Mouse (Mus musculus) midbrain, embryonic 16.5 days (tissue): ENCODE measurements around the gene Il34. TPM values are rescaled to one million over a fixed set of nuclear protein-coding genes. Genes with fewer than 3 reads are reported as not detected.

ENCODE experiments used
- ATAC-seq: fragments of 200-750 bp; cut with Nextera tagmentation; 2 replicates; pipeline ENCODE4 v1.8.0; 2017; ENCODE audit warnings: moderate TSS enrichment
- H3K27ac ChIP-seq: fragments of 300-500 bp; sonication (generic); 2 replicates; pipeline ENCODE4 v1.5.1; 2014; ENCODE audit warnings: mild to moderate bottlenecking, low read length, mixed read lengths
- H3K27me3 ChIP-seq: fragments of 300-500 bp; sonication (generic); 2 replicates; pipeline ENCODE4 v1.6.1; 2014; ENCODE audit warnings: low read depth, low read length, mixed read lengths; ENCODE audit not compliant: control insufficient read depth, insufficient read depth
- H3K36me3 ChIP-seq: fragments of 300-500 bp; sonication (generic); 2 replicates; pipeline ENCODE4 v1.6.1; 2014; ENCODE audit warnings: mild to moderate bottlenecking, low read length, moderate library complexity, mixed read lengths; ENCODE audit not compliant: control insufficient read depth, insufficient read depth
- H3K4me1 ChIP-seq: fragments of 300-500 bp; sonication (generic); 2 replicates; pipeline ENCODE4 v1.6.1; 2014; ENCODE audit warnings: mild to moderate bottlenecking, low read length, mixed read lengths; ENCODE audit not compliant: control insufficient read depth, insufficient read depth
- H3K4me2 ChIP-seq: fragments of 300-500 bp; sonication (generic); 2 replicates; pipeline ENCODE4 v1.6.1; 2014; ENCODE audit warnings: mild to moderate bottlenecking, low read length, mixed read lengths
- H3K4me3 ChIP-seq: fragments of 300-500 bp; sonication (generic); 2 replicates; pipeline ENCODE4 v1.5.1; 2014; ENCODE audit warnings: low read depth, mild to moderate bottlenecking, low read length, moderate library complexity, mixed read lengths
- H3K9ac ChIP-seq: fragments of 300-500 bp; sonication (generic); 2 replicates; pipeline ENCODE4 v1.6.1; 2014; ENCODE audit warnings: low read depth, low read length, mixed read lengths
- H3K9me3 ChIP-seq: fragments of 300-500 bp; sonication (generic); replicated peaks from 2 replicates; pipeline ENCODE4 v1.6.1; 2014; ENCODE audit warnings: mild to moderate bottlenecking, low read length, mixed read lengths; ENCODE audit not compliant: control insufficient read depth, poor library complexity, severe bottlenecking
- WGBS: fragments of 180-500 bp; shearing (Covaris S2); extraction: QIAGEN DNeasy Blood & Tissue Kit; methylation state at CpG from one replicate; pipeline ENCODE4 v1.1.7; 2014; 5-methylcytosine and 5-hydroxymethylcytosine counted together
- polyA plus RNA-seq: library from polyadenylated mRNA; unstranded; fragments of >200 nt; fragmentation: Nextera tagmentation; extraction: Ambion mirVana; gene quantifications from 2 replicates; pipeline ENCODE4 v1.2.1, GENCODE M21; 2015

Il34 gene
- polyA plus RNA-seq, 1 experiment from 2014 or later = 7.7 TPM

GRCm38 (mm10) chr8:110804825-110805514 is 754 bp downstream of the Il34 start:
- no peak overlapping the region for H3K4me3 ChIP-seq
- 59% methylated on average over 2 of the region's 3 CpGs for WGBS

DNA sequence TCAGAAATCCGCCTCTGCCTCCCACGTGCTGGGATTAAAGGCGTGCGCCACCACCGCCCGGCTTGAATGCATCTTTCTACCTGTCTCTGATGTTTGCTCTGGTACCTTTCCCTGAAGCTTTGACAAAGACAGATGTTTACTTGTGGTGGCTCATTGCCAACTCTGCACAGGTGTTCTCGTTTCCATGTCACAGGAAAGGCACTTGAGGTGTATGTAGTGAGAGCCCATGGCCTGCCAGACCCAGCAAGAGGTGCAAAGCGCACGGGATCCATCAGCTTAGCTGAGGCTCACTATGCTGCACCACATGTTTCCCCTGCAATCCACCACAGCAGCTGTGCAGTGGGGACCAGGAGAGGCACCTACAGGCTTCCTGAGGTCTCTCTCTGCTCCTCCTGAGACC is 1.9 kb downstream of the Il34 start:
- ATAC-seq = no peak
- no peak overlapping the region for H3K27ac ChIP-seq
- H3K9ac ChIP-seq = no peak overlapping the region
- H3K4me2 ChIP-seq = no peak overlapping the region
- no peaks in the 10 kb centered on the region for H3K27me3 ChIP-seq
- H3K9me3 ChIP-seq = no peaks in the 10 kb centered on the region
- H3K4me1 ChIP-seq = no peaks in the 10 kb centered on the region
- WGBS = 93% methylated on average over 9 of the region's 9 CpGs
- H3K4me3 ChIP-seq = no peak overlapping the region
- H3K36me3 ChIP-seq = no peaks in the 10 kb centered on the region; the same call in 1 of the 2 replicates

More at GRCm38 (mm10) chr8:110804825-110805514, 754 bp downstream of the Il34 start:
- Histone ChIP-seq H3K27me3 (no peaks in the 10 kb centered on the region), H3K27ac (no peak overlapping the region), H3K4me2 (no peak overlapping the region), H3K36me3 (peaks cover 2% of the 10 kb centered on the region; the same call in 1 of the 2 replicates), H3K4me1 (no peaks in the 10 kb centered on the region), H3K9ac (no peak overlapping the region), H3K9me3 (no peaks in the 10 kb centered on the region)
- no peak for ATAC-seq

- Histone ChIP-seq H3K4me1 (no peaks in the 10 kb centered on the region), H3K9ac (no peak overlapping the region), H3K4me2 (no peak overlapping the region), H3K27ac (no peak overlapping the region), H3K9me3 (no peaks in the 10 kb centered on the region), H3K27me3 (no peaks in the 10 kb centered on the region), H3K36me3 (no peaks in the 10 kb centered on the region), H3K4me3 (no peak overlapping the region)
- ATAC-seq = no peak
- WGBS = 80% methylated on average over 5 of the region's 5 CpGs
Observed at GRCm38 (mm10) chr8:110802988-110803387, 2.7 kb downstream of the Il34 start.

DNA sequence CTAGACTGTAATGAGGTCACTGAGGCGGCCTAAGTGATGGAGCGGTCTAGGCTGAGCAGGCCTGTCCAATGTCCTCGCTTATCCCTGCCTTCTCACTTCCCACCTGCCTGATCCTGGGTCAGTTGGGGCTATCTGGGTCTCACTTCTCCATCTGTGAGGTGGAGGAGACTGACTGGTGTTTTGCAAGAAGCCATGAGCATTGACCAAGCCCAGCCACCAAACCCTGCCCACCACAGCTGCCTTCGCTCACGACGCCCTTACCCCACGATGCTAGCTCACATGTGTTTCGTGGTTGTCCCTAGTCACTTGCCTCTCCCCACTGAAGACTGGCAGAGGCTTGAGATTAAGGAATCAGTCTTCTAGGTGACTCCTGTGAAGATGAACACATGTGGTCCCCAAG is 8.6 kb downstream of the Il34 start:
- Histone ChIP-seq H3K9ac (no peak overlapping the region), H3K9me3 (no peaks in the 10 kb centered on the region), H3K27ac (no peak overlapping the region), H3K36me3 (no peaks in the 10 kb centered on the region), H3K27me3 (no peaks in the 10 kb centered on the region), H3K4me2 (no peak overlapping the region), H3K4me1 (no peaks in the 10 kb centered on the region), H3K4me3 (no peak overlapping the region)
- no peak for ATAC-seq
- WGBS = 96% methylated on average over 8 of the region's 8 CpGs

DNA sequence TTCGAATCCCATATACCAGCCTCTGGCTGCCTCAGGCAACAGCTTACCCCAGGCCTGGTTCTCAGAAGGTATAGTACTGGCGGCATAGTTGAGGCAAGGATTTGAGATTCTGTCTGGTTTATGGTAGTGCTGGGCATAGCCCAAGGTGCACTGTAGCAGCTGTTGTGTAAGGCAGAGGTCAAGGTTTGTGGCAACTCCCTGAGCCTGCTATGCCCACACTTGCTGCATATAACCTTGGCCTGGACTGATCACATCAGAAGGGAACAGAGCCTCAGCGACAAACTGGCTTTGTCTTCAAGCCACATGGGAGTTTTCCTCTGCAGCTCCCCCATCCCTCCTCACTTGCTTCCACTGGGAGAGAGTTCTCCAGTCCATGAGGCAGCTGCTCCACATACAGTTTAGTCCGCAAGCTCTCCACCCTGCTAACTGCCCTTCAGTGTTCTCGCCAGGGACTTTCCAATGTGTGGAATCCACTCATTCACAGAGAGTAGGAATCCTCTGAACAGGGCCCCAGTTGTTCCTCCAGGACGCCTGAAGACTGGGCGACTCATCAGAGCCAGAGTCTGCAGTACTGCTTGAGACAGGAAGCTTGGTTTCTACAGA is 11.3 kb downstream of the Il34 start:
- Histone ChIP-seq H3K27me3 (no peaks in the 10 kb centered on the region), H3K4me2 (no peak overlapping the region), H3K9ac (no peak overlapping the region), H3K27ac (no peak overlapping the region), H3K4me1 (no peaks in the 10 kb centered on the region), H3K4me3 (no peak overlapping the region), H3K36me3 (no peaks in the 10 kb centered on the region), H3K9me3 (no peaks in the 10 kb centered on the region)
- no peak for ATAC-seq
- 87% methylated on average over 7 of the region's 7 CpGs for WGBS

DNA sequence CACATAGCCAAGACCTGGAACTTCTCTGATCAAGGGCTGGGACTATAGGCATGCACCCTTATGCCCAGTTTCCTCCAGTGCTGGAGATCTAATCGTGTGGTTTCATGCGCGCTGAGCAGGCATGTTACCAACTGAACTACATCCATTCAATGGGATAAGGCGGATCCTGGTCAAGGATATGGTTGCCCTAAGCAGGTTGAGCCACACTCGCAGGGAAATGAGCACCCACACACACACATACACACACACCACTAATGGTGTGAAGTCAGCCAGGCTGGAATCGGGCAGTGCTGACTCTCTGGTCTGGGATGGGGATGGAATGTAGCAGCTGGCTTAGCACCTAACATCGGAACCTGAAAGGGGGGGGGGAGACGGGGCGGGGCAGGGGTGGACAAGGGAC is 11.8 kb downstream of the Il34 start:
- H3K9ac ChIP-seq = no peak overlapping the region
- no peak overlapping the region for H3K27ac ChIP-seq
- WGBS = 92% methylated on average over 9 of the region's 9 CpGs
- no peaks in the 10 kb centered on the region for H3K9me3 ChIP-seq
- H3K4me3 ChIP-seq = no peak overlapping the region
- H3K4me1 ChIP-seq = no peaks in the 10 kb centered on the region
- H3K4me2 ChIP-seq = no peak overlapping the region
- no peak for ATAC-seq
- H3K36me3 ChIP-seq = no peaks in the 10 kb centered on the region
- H3K27me3 ChIP-seq = no peaks in the 10 kb centered on the region

- ATAC-seq = no peak
- 79% methylated on average over 9 of the region's 9 CpGs for WGBS
Observed at GRCm38 (mm10) chr8:110793511-110793910, 12.2 kb downstream of the Il34 start.

GRCm38 (mm10) chr8:110792574-110793200 is 13.0 kb downstream of the Il34 start:
- ATAC-seq = no peak
- H3K36me3 ChIP-seq = no peaks in the 10 kb centered on the region
- 84% methylated on average over 11 of the region's 11 CpGs for WGBS

More at GRCm38 (mm10) chr8:110793511-110793910, 12.2 kb downstream of the Il34 start:
- H3K27me3 ChIP-seq = no peaks in the 10 kb centered on the region
- H3K27ac ChIP-seq = no peak overlapping the region
- no peak overlapping the region for H3K4me2 ChIP-seq
- no peaks in the 10 kb centered on the region for H3K9me3 ChIP-seq
- H3K4me1 ChIP-seq = no peaks in the 10 kb centered on the region
- no peak overlapping the region for H3K4me3 ChIP-seq
- no peak overlapping the region for H3K9ac ChIP-seq
- H3K36me3 ChIP-seq = no peaks in the 10 kb centered on the region

GRCm38 (mm10) chr8:110791164-110791563 is 14.6 kb downstream of the Il34 start:
- Histone ChIP-seq H3K4me3 (no peak overlapping the region), H3K36me3 (no peaks in the 10 kb centered on the region), H3K9ac (no peak overlapping the region), H3K9me3 (no peaks in the 10 kb centered on the region), H3K4me2 (no peak overlapping the region), H3K4me1 (no peaks in the 10 kb centered on the region), H3K27ac (no peak overlapping the region), H3K27me3 (no peaks in the 10 kb centered on the region)
- ATAC-seq = no peak
- WGBS = 83% methylated on average over 10 of the region's 10 CpGs

More at GRCm38 (mm10) chr8:110792574-110793200, 13.0 kb downstream of the Il34 start:
- no peak overlapping the region for H3K27ac ChIP-seq
- H3K4me3 ChIP-seq = no peak overlapping the region
- no peaks in the 10 kb centered on the region for H3K9me3 ChIP-seq
- H3K4me1 ChIP-seq = no peaks in the 10 kb centered on the region
- H3K4me2 ChIP-seq = no peak overlapping the region
- H3K9ac ChIP-seq = no peak overlapping the region
- H3K27me3 ChIP-seq = no peaks in the 10 kb centered on the region
